27 mouse cellular contexts compared by ENCODE assay signal in genomic region chr11:6998810-6999209, GRCm38 (mm10).
DNase-seq lines count a peak whose midpoint lies in the region; ATAC-seq and TF ChIP-seq lines count a peak whose summit lies in the region.
"Had no signal": no experiment of that assay in that cellular context is flagged by ENCODE, and none has a peak within 500 bp of the region (broad histone marks: within the 10 kb centered on the region; RNA-seq: fewer than 3 reads in every experiment).

No protein-coding gene starts in this region.

- H3K4me2 ChIP-seq in kidney, embryonic 14.5 days (replicated peaks; ENCODE audit: low read depth, low read length), result no peak overlapping the region
- no peak overlapping the region for H3K4me2 ChIP-seq in kidney, postnatal 0 days (ENCODE audit: low read length)
- H3K4me2 ChIP-seq: embryonic facial prominence, embryonic 13.5 days; forebrain, embryonic 12.5 days; forebrain, embryonic 15.5 days; heart, embryonic 13.5 days; hindbrain, embryonic 14.5 days had no signal

- H3K27ac ChIP-seq in heart, embryonic 10.5 days, result no peak overlapping the region
- H3K27ac ChIP-seq in kidney, embryonic 14.5 days (ENCODE audit: low read depth, low read length), result no peak overlapping the region
- 0 out of 2 replicates have a peak overlapping the region, but pooled peaks have one; percentile 13 for H3K27ac ChIP-seq in kidney, postnatal 0 days
- H3K27ac ChIP-seq: embryonic facial prominence, embryonic 10.5 days; embryonic facial prominence, embryonic 13.5 days; forebrain, embryonic 12.5 days; forebrain, embryonic 15.5 days; heart, embryonic 13.5 days; hindbrain, embryonic 14.5 days had no signal

- no peaks in the 10 kb centered on the region for H3K9me3 ChIP-seq in heart, embryonic 10.5 days
- H3K9me3 ChIP-seq in kidney, embryonic 14.5 days (ENCODE audit: control insufficient read depth, low read length), result no peaks in the 10 kb centered on the region
- H3K9me3 ChIP-seq in kidney, postnatal 0 days (replicated peaks; ENCODE audit: low read length), result no peaks in the 10 kb centered on the region
- H3K9me3 ChIP-seq: embryonic facial prominence, embryonic 10.5 days; embryonic facial prominence, embryonic 13.5 days; forebrain, embryonic 12.5 days; forebrain, embryonic 15.5 days; G1E; heart, embryonic 13.5 days had no signal

- ATAC-seq in kidney, embryonic 14.5 days (ENCODE audit: low FRiP score, low TSS enrichment), result peak; percentile 33; the same call in 1 of the 2 replicates
- ATAC-seq in kidney, postnatal 0 days (replicated peaks; ENCODE audit: low FRiP score, low read depth), result no peak
- ATAC-seq: forebrain, embryonic 15.5 days had no signal

- H3K4me3 ChIP-seq in heart, embryonic 10.5 days, result no peak overlapping the region
- H3K4me3 ChIP-seq in kidney, embryonic 14.5 days (ENCODE audit: low read length), result no peak overlapping the region
- H3K4me3 ChIP-seq in kidney, postnatal 0 days (replicated peaks; ENCODE audit: low read depth, low read length), result no peak overlapping the region
- H3K4me3 ChIP-seq: embryonic facial prominence, embryonic 10.5 days; embryonic facial prominence, embryonic 13.5 days; erythroblast, embryonic 14.5 days; forebrain, embryonic 12.5 days; forebrain, embryonic 15.5 days; heart, embryonic 13.5 days had no signal

- 72% methylated on average over 1 of the region's 1 CpGs for WGBS in heart, embryonic 10.5 days
- 59% methylated on average over 1 of the region's 1 CpGs for WGBS in kidney, embryonic 14.5 days
- WGBS in kidney, postnatal 0 days, result 59% methylated on average over 1 of the region's 1 CpGs

- no peak for TF ChIP-seq CTCF in kidney, postnatal 0 days (IDR thresholded peaks at IDR 0.05; ENCODE audit: low read depth)

- no peaks in the 10 kb centered on the region for H3K36me3 ChIP-seq in heart, embryonic 10.5 days
- H3K36me3 ChIP-seq in kidney, embryonic 14.5 days (ENCODE audit: control insufficient read depth, insufficient read depth, low read length), result no peaks in the 10 kb centered on the region
- H3K36me3 ChIP-seq in kidney, postnatal 0 days (ENCODE audit: insufficient read depth, low read length), result no peaks in the 10 kb centered on the region
- H3K36me3 ChIP-seq: embryonic facial prominence, embryonic 10.5 days; embryonic facial prominence, embryonic 13.5 days; forebrain, embryonic 12.5 days; forebrain, embryonic 15.5 days; G1E; heart, embryonic 13.5 days had no signal

- peak; percentile 28 for DNase-seq in heart, embryonic 10.5 days (ENCODE audit: low spot score)
- DNase-seq in heart, adult 8-10 months (ENCODE audit: low spot score), result no peak
- no peak for DNase-seq in kidney, postnatal 14 days
- no peak for DNase-seq in kidney, postnatal 0 days (ENCODE audit: low spot score)
- no peak for DNase-seq in kidney, adult 11 months
- DNase-seq in NIH3T3 (ENCODE audit: low read depth), result peak; percentile 5
- no peak for DNase-seq in thymus, postnatal 36 days
- DNase-seq: adrenal gland, adult 2 months; adrenal gland, postnatal 14 days; B cell, adult 2 months; cerebellum, adult 11 months; cerebellum, adult 8-10 months; cerebellum, postnatal 10 days; cerebellum, postnatal 36 days; embryo, embryonic 11 days; gastrocnemius, postnatal 25 days; heart, postnatal 14 days; heart, postnatal 4 days had no signal

- H3K9ac ChIP-seq in kidney, embryonic 14.5 days (ENCODE audit: low read depth, low read length), result no peak overlapping the region
- H3K9ac ChIP-seq in kidney, postnatal 0 days (ENCODE audit: low read depth, low read length), result no peak overlapping the region
- H3K9ac ChIP-seq: embryonic facial prominence, embryonic 13.5 days; forebrain, embryonic 12.5 days; forebrain, embryonic 15.5 days; heart, embryonic 13.5 days; hindbrain, embryonic 14.5 days had no signal

- no peaks in the 10 kb centered on the region for H3K27me3 ChIP-seq in heart, embryonic 10.5 days (ENCODE audit: insufficient read depth, poor library complexity, severe bottlenecking)
- H3K27me3 ChIP-seq in kidney, embryonic 14.5 days (ENCODE audit: control insufficient read depth, insufficient read depth, low read length), result no peaks in the 10 kb centered on the region
- no peaks in the 10 kb centered on the region for H3K27me3 ChIP-seq in kidney, postnatal 0 days (ENCODE audit: insufficient read depth, low read length)
- H3K27me3 ChIP-seq: embryonic facial prominence, embryonic 13.5 days; forebrain, embryonic 12.5 days; forebrain, embryonic 15.5 days; heart, embryonic 13.5 days had no signal

- peaks cover 24% of the 10 kb centered on the region for H3K4me1 ChIP-seq in heart, embryonic 10.5 days
- H3K4me1 ChIP-seq in kidney, embryonic 14.5 days (ENCODE audit: control insufficient read depth, insufficient read depth, low read length), result peaks cover 14% of the 10 kb centered on the region
- peaks cover 14% of the 10 kb centered on the region; the same call in 1 of the 2 replicates for H3K4me1 ChIP-seq in kidney, postnatal 0 days (replicated peaks; ENCODE audit: insufficient read depth, low read length)
- H3K4me1 ChIP-seq: embryonic facial prominence, embryonic 13.5 days; forebrain, embryonic 12.5 days; forebrain, embryonic 15.5 days had no signal

Comparison
In these comparisons a context has a peak if more than half of its experiments do, and no peak if none do; other contexts are left out.
1. DNase-seq: peak in heart, embryonic 10.5 days (single experiment) and NIH3T3 (single experiment); none in heart, adult 8-10 months (single experiment), kidney, postnatal 14 days (single experiment), kidney, postnatal 0 days (single experiment), kidney, adult 11 months (single experiment) and thymus, postnatal 36 days (0 of 2).